Mouse (Mus musculus): Measurements from ENCODE around the gene Anapc7.
"Not testable (repeated sequence)": the region's sequence is repeated elsewhere in the genome, so short reads cannot be mapped to it uniquely, and the experiment has no call there.

- TF ChIP-seq POLR2A (IDR thresholded peaks at IDR 0.05; ENCODE audit: borderline replicate concordance, insufficient read depth, low read length); CTCF (IDR thresholded peaks at IDR 0.05; ENCODE audit: borderline replicate concordance, insufficient read depth, low read depth, low read length): not testable (repeated sequence)
Measured at GRCm38 (mm10) chr5:122420676-122421075, 817 bp upstream of the Anapc7 start.

Data from cerebellum, adult 2 months (tissue).